Mouse (Mus musculus) neural tube, embryonic 12.5 days (tissue): ENCODE results near the gene Elavl3. TPM values are rescaled to one million over a fixed set of nuclear protein-coding genes. Genes with fewer than 3 reads are reported as not detected.
"Not testable (repeated sequence)": the region's sequence is repeated elsewhere in the genome, so short reads cannot be mapped to it uniquely, and the experiment has no call there.

ENCODE experiments used
- ATAC-seq: fragments of 200-750 bp; cut with Nextera tagmentation; 2 replicates; pipeline ENCODE4 v1.8.0; 2017; ENCODE audit warnings: low read depth, mild to moderate bottlenecking, moderate TSS enrichment, moderate library complexity; ENCODE audit not compliant: low FRiP score
- H3K27ac ChIP-seq: fragments of 300-500 bp; sonication (generic); 2 replicates; pipeline ENCODE4 v1.5.1; 2016
- H3K27me3 ChIP-seq: fragments of 300-500 bp; sonication (generic); replicated peaks from 2 replicates; pipeline ENCODE4 v1.6.1; 2016; ENCODE audit warnings: mild to moderate bottlenecking
- H3K36me3 ChIP-seq: fragments of 300-500 bp; sonication (generic); 2 replicates; pipeline ENCODE4 v1.6.1; 2016; ENCODE audit warnings: mild to moderate bottlenecking
- H3K4me1 ChIP-seq: fragments of 300-500 bp; sonication (generic); 2 replicates; pipeline ENCODE4 v1.6.1; 2016
- H3K4me2 ChIP-seq: fragments of 300-500 bp; sonication (generic); replicated peaks from 2 replicates; pipeline ENCODE4 v1.6.1; 2016; ENCODE audit warnings: mild to moderate bottlenecking
- H3K4me3 ChIP-seq: fragments of 300-500 bp; sonication (generic); 2 replicates; pipeline ENCODE4 v1.5.1; 2016
- H3K9ac ChIP-seq: fragments of 300-500 bp; sonication (generic); 2 replicates; pipeline ENCODE4 v1.6.1; 2016; ENCODE audit warnings: mild to moderate bottlenecking
- H3K9me3 ChIP-seq: fragments of 300-500 bp; sonication (generic); 2 replicates; pipeline ENCODE4 v1.6.1; 2016; ENCODE audit warnings: mild to moderate bottlenecking
- WGBS: fragments of 180-500 bp; shearing (Covaris S2); methylation state at CpG from one replicate; pipeline ENCODE4 v1.1.7; 2016; 5-methylcytosine and 5-hydroxymethylcytosine counted together
- polyA plus RNA-seq: library from polyadenylated mRNA; unstranded; fragments of >200 nt; fragmentation: Nextera tagmentation; extraction: Ambion mirVana; gene quantifications from 2 replicates; pipeline ENCODE4 v1.2.1, GENCODE M21; 2016

The Elavl3 gene
- polyA plus RNA-seq, 1 experiment from 2014 or later, result 73.5 TPM

DNA sequence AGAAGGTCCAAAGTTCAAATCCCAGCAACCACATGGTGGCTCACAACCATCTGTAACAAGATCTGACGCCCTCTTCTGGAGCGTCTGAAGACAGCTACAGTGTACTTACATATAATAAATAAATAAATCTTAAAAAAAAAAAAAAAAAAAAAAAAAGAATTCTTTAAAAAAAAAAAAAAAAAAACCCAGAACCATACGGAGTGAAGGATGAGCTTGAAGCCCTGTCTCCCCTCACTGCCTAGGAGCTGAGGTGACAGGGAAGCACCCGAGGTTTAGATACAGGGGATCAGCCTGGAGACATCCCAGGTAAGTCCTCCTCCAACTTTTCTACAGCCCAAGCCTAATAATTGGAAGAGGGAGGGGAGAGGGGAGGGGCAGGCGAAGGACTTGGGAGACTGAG, 24.0 kb upstream of the Elavl3 start:
- not testable (repeated sequence) for H3K27me3 ChIP-seq, ATAC-seq, H3K4me1 ChIP-seq, H3K4me2 ChIP-seq, H3K9ac ChIP-seq, H3K4me3 ChIP-seq, H3K9me3 ChIP-seq, H3K27ac ChIP-seq
- peaks cover 32% of the 10 kb centered on the region for H3K36me3 ChIP-seq
- WGBS, result 85% methylated on average over 5 of the region's 5 CpGs

DNA sequence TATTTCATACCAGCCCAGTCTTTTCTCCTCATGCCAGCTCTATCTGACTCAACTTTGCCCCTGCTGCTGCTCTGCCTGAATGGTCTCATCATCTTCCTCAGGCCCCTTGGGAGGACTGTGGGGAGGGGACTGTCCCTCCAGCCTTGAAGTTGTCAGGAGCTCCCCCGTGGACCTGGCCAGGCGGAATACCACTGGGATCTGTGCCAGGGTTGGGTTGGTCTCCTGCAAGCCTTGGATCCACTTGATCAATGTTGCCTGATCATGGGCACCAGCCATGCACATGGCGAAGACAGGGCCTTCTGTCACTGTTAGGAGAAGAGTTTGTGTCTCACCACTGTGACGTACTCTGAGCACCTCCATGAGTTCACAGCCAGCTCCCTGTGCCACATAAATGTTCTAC, 20.5 kb upstream of the Elavl3 start:
- no peak for ATAC-seq
- Histone ChIP-seq H3K9ac (no peak overlapping the region), H3K9me3 (no peaks in the 10 kb centered on the region), H3K4me3 (no peak overlapping the region), H3K27ac (no peak overlapping the region), H3K36me3 (peaks cover 39% of the 10 kb centered on the region), H3K4me1 (peaks cover 10% of the 10 kb centered on the region), H3K4me2 (no peak overlapping the region), H3K27me3 (no peaks in the 10 kb centered on the region)
- 95% methylated on average over 4 of the region's 4 CpGs for WGBS

DNA sequence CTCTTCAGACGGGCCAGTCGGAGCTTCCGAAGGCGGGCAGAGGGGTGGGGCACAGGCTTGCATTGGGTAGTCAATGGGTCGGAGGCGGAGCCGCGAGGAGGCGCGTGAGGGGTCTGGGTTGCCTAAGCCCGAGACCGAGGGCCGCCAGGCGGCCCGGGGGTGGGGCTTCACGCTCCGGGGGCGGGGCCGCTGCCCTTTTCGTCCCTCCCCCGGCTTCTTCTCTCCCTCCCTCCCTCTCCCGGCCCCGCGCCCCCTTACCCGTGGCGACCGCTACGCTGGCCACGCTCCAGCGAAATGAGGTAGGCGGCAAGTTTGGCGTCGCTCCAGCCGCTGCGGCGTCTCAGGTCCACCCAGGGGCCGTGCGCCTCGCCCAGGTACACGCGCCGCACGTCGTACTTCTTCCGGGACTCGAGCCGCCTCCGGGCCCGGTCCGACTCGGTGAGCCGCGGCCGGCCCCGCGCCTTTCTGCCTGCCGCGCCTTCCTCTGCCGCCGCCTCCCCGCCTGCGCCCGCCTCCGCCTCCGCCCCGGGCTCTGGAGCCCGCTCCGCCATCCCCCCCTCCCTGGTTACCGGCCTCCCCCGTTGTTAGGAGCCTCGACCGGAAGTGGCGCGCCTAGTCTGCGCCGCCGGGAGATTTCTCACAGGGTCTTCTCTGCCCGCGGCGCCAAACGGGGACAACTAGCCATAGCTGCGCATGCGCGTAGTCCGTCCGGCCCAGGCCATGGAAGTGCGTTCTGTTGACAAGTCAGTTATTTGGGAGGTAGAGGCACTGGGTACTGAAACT, 19.2 kb upstream of the Elavl3 start, which contains the start of the genes Gm49318 and Zfp653:
TSS of gene Gm49318 (minus strand) at position 469 of the 783 bp plus-strand sequence.
TSS of gene Zfp653 (minus strand) at position 586 of the 783 bp plus-strand sequence.
- Histone ChIP-seq H3K4me1 (peaks cover 10% of the 10 kb centered on the region), H3K4me2 (peak within 1 kb of the TSS; percentile 63), H3K9ac (peak within 1 kb of the TSS; percentile 70), H3K4me3 (peak within 1 kb of the TSS; percentile 74), H3K27ac (peak within 1 kb of the TSS; percentile 82), H3K27me3 (no peaks in the 10 kb centered on the region), H3K36me3 (peaks cover 39% of the 10 kb centered on the region), H3K9me3 (no peaks in the 10 kb centered on the region)
- peak; percentile 99 for ATAC-seq
- under 1% methylated on average over 86 of the region's 87 CpGs for WGBS

DNA sequence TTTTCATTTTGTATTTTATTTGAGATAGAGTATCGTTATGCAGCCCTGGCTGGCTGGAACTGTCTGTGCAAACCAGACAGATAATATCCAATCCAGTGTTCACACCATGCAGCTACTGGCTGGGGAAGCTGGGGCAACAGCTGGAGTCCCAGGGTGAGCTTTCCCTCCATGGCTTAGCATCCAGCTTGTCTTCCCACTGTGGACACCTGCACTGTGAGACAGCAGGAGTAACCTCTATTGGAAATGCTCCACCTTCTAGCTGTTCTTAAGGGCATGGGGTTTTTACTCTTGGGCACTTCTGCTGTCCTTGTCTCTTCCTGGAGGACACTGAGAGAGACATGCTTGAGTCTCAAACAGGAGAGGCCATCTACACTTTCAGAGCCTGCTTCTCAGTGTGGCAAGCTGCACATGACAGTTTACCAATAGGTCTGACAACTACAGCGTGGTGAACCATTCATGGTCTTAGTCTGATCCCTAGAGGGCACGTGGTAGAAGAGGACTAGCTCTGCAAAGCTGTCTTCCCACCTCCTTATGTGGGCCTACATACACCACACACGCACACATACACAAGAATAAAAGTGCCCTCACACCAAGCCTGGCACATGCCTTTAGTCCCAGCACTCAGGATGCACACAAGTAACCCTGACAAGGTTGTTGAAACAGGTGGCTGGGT, 18.2 kb upstream of the Elavl3 start:
- H3K4me1 ChIP-seq, result peaks cover 10% of the 10 kb centered on the region
- no peak overlapping the region for H3K27ac ChIP-seq
- 70% methylated on average over 4 of the region's 4 CpGs for WGBS
- peak overlapping the region; percentile 63 for H3K4me2 ChIP-seq
- no peaks in the 10 kb centered on the region for H3K27me3 ChIP-seq
- H3K9ac ChIP-seq, result 0 out of 2 replicates have a peak overlapping the region, but pooled peaks have one; percentile 70
- H3K36me3 ChIP-seq, result peaks cover 44% of the 10 kb centered on the region
- peak; percentile 5 for ATAC-seq
- no peaks in the 10 kb centered on the region for H3K9me3 ChIP-seq
- peak overlapping the region; percentile 74 for H3K4me3 ChIP-seq

DNA sequence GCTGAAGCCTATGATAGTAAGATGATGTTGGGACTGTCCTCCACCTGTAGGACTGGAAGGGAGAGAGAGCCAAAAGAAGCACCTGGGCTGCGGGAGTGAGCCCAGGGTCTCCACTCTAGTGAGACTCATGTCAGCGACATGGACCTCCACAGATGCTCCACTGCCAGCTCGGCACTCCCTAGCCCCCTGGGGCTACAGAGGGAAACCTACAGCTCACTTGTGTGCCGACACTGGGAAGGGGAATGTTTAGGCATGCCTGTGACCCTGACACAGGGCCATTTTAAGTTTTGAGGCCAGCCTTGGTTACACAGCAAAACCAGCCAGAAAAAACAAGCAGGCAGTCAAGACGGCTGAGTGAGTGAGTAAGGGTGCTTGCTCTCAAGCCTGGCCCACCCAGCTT, 15.4 kb upstream of the Elavl3 start:
- no peak for ATAC-seq
- H3K27me3 ChIP-seq, result no peaks in the 10 kb centered on the region
- H3K4me1 ChIP-seq, result peaks cover 10% of the 10 kb centered on the region
- 88% methylated on average over 5 of the region's 5 CpGs for WGBS
- no peak overlapping the region for H3K4me2 ChIP-seq
- H3K27ac ChIP-seq, result no peak overlapping the region
- H3K4me3 ChIP-seq, result no peak overlapping the region
- no peak overlapping the region for H3K9ac ChIP-seq
- peaks cover 57% of the 10 kb centered on the region for H3K36me3 ChIP-seq
- H3K9me3 ChIP-seq, result no peaks in the 10 kb centered on the region

DNA sequence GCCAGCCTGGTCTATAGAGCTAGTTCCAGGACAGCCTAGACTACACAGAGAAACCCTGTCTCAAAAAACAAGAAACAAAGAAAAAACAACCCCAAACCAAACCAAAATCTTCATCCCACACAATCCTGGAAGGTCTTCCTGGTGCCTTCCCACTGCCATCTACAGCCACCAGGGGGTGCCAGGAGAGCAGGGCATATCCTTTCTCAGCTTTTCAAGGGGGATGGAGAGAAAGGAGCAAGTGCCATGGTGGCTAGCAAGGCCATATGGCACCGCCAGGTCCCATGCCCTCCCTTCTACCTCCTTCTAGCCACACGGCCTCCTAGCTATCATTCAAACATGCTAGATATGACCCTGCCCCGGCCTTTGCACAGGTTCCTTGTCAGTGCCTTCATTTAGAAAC, 14.6 kb upstream of the Elavl3 start:
- peaks cover 62% of the 10 kb centered on the region for H3K36me3 ChIP-seq
- H3K9me3 ChIP-seq, result no peaks in the 10 kb centered on the region
- H3K27ac ChIP-seq, result no peak overlapping the region
- H3K27me3 ChIP-seq, result no peaks in the 10 kb centered on the region
- H3K9ac ChIP-seq, result no peak overlapping the region
- ATAC-seq, result no peak
- no peak overlapping the region for H3K4me3 ChIP-seq
- WGBS, result 74% methylated on average over 3 of the region's 3 CpGs
- H3K4me1 ChIP-seq, result peaks cover 10% of the 10 kb centered on the region
- H3K4me2 ChIP-seq, result no peak overlapping the region

DNA sequence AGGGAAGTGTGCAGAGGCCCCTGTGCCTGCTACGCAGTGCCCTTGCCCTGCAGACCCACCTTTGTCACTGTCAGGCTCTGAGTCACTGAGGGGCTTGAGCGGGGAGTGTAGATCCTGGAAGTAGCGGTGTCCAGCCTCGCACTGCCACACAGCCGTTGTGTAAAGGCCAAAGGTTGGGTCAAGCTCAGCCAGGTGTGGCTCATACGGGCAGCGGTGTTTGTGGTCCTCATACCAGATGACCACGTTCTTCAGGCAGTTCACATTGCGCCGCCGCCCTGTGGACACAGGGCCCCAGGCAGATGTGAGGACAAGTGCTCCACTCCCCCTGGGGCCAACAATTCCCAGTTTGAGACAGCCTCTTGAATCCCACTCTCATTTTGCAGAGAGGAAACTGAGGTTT, 13.8 kb upstream of the Elavl3 start:
- WGBS, result 95% methylated on average over 11 of the region's 11 CpGs
- H3K4me2 ChIP-seq, result no peak overlapping the region

DNA sequence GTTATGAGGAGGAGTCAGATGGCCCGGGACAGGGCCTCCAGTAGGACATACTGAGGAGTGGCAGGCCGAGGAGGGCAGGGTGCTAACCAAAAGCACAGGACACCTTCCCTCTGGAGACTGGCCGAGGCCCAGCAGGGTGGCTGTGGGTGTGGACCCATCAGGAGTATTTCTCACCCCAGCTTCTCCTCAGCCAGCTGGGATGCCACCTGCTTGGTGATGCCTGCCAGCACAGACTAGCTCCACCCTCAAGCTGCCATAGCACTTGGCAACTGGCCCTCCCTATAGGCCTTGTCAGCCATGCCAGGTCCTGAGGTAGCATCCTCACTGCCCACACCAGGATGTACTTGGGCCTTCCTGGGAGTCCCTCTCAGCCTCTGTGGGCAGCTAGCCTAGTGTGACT, 12.5 kb upstream of the Elavl3 start:
- Histone ChIP-seq H3K4me1 (no peaks in the 10 kb centered on the region; the same call in 1 of the 2 replicates), H3K9ac (no peak overlapping the region), H3K27ac (no peak overlapping the region), H3K4me2 (no peak overlapping the region), H3K4me3 (no peak overlapping the region), H3K27me3 (no peaks in the 10 kb centered on the region), H3K36me3 (peaks cover 75% of the 10 kb centered on the region), H3K9me3 (no peaks in the 10 kb centered on the region)
- ATAC-seq, result no peak
- 96% methylated on average over 3 of the region's 3 CpGs for WGBS

More for the DNA sequence above, 13.8 kb upstream of the Elavl3 start:
- Histone ChIP-seq H3K4me3 (no peak overlapping the region), H3K4me1 (peaks cover 10% of the 10 kb centered on the region), H3K27me3 (no peaks in the 10 kb centered on the region), H3K27ac (no peak overlapping the region), H3K9me3 (no peaks in the 10 kb centered on the region), H3K36me3 (peaks cover 69% of the 10 kb centered on the region), H3K9ac (no peak overlapping the region)
- ATAC-seq, result no peak

DNA sequence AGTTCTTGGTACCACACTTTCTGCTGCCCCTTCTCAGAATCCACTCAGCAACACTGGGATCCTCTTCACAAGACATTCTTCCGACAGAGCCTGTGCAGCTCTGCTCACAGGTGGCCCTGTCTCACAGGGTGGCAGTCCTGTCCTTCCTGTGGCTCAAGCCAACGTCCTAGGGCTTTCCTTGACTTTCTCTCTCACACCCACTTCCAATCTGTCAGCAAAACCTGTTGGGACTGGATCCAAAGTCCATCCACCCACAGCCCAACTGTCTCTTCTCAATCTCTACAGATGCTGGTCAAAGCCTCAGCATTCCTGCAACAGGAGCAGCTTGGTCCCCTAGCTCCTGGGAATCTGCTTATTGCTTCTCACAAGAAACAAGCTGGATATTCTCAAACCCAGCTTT, 9.5 kb upstream of the Elavl3 start:
- Histone ChIP-seq H3K27ac (no peak overlapping the region), H3K27me3 (no peaks in the 10 kb centered on the region), H3K9ac (no peak overlapping the region), H3K4me1 (no peaks in the 10 kb centered on the region; the same call in 1 of the 2 replicates), H3K4me2 (no peak overlapping the region), H3K9me3 (no peaks in the 10 kb centered on the region), H3K4me3 (no peak overlapping the region), H3K36me3 (peaks cover 81% of the 10 kb centered on the region)
- WGBS, result 84% methylated on average over 2 of the region's 2 CpGs
- no peak for ATAC-seq

DNA sequence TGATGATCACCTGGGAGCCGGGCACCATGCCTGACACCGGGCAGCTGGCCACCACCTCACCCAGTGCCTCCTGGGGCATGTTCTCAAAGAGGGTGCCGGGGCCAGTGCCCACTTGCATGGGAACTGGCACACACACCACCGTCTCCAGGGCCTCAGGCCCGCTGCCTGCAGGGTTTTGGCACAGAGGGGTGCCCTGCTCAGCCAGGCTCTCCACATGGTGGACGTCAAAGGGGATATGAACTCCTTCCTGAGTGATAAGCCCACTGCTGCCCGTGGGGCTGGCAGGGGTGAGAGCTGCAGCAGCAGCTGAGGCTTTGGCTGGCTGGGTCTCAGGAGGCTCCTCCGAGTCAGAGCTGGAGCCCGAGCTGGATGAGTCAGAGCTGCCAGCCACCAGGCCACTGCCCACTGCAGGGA, 6.2 kb upstream of the Elavl3 start:
- Histone ChIP-seq H3K27me3 (peaks cover 4% of the 10 kb centered on the region; the same call in 1 of the 2 replicates), H3K9ac (no peak overlapping the region), H3K4me1 (peaks cover 7% of the 10 kb centered on the region; the same call in 1 of the 2 replicates), H3K36me3 (peaks cover 49% of the 10 kb centered on the region), H3K9me3 (no peaks in the 10 kb centered on the region), H3K4me2 (no peak overlapping the region), H3K27ac (no peak overlapping the region), H3K4me3 (no peak overlapping the region)
- no peak for ATAC-seq
- WGBS, result 92% methylated on average over 9 of the region's 9 CpGs

DNA sequence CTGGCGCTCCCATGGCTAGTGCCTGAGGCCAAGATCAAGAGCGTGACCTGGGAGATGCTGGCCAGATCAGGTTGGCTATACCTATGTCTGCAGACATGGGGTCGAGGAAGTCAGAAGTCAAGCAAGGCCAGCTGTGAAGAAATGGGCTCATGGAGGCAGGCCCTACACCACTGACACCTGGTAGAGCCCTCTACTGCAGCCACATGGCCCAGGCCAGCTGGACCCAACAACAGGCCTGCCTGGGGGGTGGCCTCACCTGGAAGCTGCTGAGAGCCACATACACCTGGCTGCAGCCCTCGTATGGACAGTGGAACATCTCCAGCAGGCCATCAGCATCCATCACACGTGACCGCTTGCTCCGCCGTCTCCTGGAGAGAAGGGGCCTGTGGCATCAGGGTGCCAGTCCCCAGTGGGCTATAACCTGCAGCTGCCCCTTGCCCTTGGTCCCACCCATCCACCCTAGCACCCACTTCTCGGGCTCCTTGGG, 5.3 kb upstream of the Elavl3 start:
- Histone ChIP-seq H3K36me3 (peaks cover 40% of the 10 kb centered on the region), H3K9ac (no peak overlapping the region), H3K27me3 (peaks cover 6% of the 10 kb centered on the region; the same call in 1 of the 2 replicates), H3K27ac (no peak overlapping the region), H3K4me1 (peaks cover 7% of the 10 kb centered on the region; the same call in 1 of the 2 replicates), H3K4me3 (no peak overlapping the region), H3K9me3 (no peaks in the 10 kb centered on the region), H3K4me2 (no peak overlapping the region)
- WGBS, result 92% methylated on average over 9 of the region's 9 CpGs
- no peak for ATAC-seq

DNA sequence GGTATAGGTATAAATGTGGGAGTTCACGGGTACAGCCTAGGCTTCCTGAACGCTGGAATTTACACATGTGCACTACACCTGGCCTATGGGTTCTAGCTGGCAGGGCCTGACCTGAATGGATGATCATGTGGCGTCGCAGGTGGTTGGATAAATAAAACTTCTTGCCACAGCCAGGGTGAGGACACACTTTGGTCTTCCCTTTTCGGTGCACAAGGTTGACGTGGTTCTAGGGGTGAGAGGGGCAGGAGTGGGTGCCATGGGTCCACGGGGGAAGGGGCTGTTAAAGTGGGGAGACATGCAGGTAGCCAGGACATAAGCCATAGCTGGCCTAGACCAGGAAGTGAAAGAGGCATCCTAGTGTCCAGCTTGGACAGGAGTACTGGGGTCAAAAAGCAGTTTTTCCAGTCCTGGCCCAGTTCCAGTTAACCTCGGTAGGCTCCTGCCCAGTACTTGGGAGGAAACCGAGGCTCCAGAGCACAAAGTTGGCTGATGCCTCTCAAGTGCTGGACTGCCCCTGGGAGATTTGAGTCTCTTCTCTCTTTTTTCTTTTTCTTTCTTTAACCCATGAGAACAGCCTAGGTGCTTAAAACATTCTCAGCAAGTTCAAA, 4.6 kb upstream of the Elavl3 start:
- WGBS, result 80% methylated on average over 9 of the region's 9 CpGs
- peaks cover 35% of the 10 kb centered on the region for H3K36me3 ChIP-seq
- peaks cover 12% of the 10 kb centered on the region; the same call in 1 of the 2 replicates for H3K27me3 ChIP-seq
- no peak overlapping the region for H3K9ac ChIP-seq
- ATAC-seq, result no peak
- H3K4me2 ChIP-seq, result no peak overlapping the region
- H3K4me3 ChIP-seq, result no peak overlapping the region
- H3K9me3 ChIP-seq, result no peaks in the 10 kb centered on the region
- H3K4me1 ChIP-seq, result peaks cover 11% of the 10 kb centered on the region
- H3K27ac ChIP-seq, result no peak overlapping the region
